Mouse (Mus musculus): Measurements from ENCODE around the gene St6galnac3. TPM values are rescaled to one million over a fixed set of nuclear protein-coding genes. Genes with fewer than 3 reads are reported as not detected.

St6galnac3 gene
- polyA plus RNA-seq, 1 experiment from 2014 or later: 5.5 TPM

GRCm38 (mm10) chr3:153472583-153473471, 252.1 kb downstream of the St6galnac3 start:
- DNase-seq (ENCODE audit: low spot score): no peak

GRCm38 (mm10) chr3:153463849-153464248, 261.1 kb downstream of the St6galnac3 start:
- no peak for DNase-seq (ENCODE audit: low spot score)

GRCm38 (mm10) chr3:153460173-153460572, 264.8 kb downstream of the St6galnac3 start:
- DNase-seq (ENCODE audit: low spot score): no peak

- DNase-seq (ENCODE audit: low spot score): no peak
Measured at GRCm38 (mm10) chr3:153458593-153458992, 266.4 kb downstream of the St6galnac3 start.

DNA sequence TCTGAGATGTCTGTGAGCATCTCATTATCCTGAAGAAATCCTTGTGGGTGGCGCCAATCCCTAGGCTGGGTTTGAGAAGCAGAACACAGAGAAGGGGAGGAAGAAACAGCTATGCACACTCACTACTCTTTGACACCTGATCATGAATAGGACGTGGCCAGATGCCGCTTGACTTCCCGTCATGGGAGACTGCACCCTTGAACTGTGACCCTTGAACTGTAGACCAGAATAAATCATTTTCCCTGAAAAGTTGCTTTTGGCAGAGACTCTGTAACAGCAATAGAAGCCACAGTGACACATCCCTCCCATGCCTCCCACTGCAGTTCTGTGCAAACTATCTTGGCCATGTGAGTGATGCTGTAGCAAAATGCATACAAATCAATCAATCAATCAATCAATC, 267.3 kb downstream of the St6galnac3 start:
- DNase-seq (ENCODE audit: low spot score): no peak

DNA sequence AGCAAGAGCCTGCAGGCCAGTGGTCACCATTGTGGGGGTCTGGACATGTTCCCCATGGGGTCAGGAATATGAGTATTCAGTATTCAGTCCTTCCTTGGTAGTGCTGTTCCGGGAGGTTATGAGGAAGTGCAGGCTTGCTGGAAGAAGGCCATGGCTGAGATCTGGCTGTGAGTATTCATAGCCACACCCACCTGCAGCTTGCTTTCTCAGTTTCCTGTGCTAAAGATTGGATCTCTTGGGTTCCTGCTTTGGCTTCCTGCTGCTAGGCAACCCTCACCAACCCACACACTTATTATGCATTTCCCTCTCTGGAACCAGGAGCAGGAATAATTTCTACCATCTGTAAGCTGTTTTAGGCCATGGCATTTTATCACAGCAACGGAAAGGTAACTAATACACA, 267.8 kb downstream of the St6galnac3 start:
- no peak for DNase-seq (ENCODE audit: low spot score)

GRCm38 (mm10) chr3:153456227-153456626, 268.7 kb downstream of the St6galnac3 start:
- no peak for DNase-seq (ENCODE audit: low spot score)

DNA sequence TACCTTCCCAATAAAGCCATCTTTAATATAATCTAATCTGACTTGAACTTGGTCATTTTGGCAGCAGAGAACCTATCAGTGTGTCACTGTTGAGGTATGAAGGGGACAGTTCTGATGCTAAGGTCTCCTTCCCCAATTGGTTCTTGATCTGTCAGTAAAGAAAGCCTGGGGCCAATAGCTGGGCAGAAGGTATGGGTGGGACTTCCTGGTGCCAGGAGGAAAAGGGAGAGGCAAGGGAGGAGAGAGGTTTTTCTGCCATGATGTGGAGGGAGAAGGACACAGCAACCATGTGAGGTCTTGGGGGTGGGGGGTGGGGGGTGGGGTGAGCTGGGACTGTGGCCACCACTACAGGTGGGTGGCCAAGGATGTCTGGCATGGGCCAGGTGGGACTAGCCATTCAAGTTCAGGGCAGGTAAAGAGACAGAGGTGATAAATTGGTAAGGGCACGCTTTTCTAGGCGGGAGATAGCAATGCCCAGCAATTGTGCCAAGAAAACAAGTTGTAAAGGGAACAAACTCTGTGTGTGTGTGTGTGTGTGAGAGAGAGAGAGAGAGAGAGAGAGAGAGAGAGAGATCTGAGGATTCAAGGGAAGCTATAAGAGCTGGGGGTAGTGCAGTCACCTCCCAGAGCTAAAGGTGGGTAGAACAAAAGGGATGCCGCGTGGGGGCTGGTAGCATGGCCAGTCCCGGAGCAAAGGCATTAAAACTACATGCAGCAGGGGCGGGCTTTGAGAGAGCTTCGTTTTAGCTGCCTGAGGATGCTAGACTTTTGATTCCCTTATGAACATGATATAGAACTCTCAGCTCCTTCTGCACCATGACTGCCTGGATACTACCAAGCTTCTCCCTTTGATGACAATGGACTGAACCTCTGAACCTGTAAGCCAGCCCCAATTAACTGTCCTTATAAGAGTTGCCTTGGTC, 271.6 kb downstream of the St6galnac3 start:
- DNase-seq (ENCODE audit: low spot score): no peak

DNA sequence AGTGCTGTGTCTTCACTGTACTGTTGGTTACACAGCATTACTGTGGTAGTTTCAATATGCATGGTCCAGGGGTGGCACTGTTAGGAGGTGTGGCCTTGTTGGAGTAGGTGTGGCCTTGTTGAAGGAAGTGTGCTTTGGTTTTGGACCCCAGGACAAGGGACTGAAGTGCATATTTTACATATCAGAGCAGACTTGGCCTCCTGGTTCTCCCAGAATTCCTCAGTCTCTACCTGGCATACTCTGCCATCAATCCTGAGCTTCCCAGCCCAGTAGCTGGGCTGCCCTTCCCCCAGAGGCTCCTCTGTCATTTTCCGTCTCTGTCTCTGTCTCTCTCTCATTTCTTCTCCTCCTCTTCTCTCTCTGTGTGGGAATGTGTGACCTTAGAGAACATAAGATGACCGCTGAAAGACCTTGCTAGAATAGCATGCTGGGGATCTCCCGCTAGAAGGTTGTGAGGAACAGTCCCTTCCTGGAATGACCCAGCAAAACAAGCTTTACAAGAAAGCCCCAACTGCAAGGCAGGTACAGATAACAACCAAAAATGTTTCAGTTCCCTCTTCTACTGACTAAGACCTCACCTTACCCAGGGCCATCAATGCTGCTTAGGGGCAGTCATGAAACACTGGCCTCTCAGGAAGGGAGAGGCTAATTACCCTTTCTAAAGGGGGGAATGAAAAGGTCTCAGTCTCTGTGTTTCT, 272.5 kb downstream of the St6galnac3 start:
- no peak for DNase-seq (ENCODE audit: low spot score)

DNA sequence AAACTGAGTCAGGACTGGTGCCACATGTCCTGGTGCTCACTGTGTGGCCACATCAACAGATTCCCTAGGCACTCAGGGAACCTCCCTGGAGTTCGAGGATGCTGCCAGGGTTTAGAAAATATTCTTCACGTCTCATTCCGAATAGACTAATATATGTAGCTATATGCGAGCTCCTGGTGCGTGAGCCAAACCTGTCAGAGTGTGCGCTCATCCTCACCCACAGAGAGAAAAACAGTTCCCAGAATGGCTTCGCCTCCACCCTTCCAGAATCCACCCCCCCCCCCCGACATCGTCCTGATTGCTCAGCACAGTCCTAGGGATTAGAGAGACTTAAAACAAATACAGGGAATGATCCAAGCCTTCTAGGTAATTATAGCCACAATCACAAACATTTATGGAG, 283.6 kb downstream of the St6galnac3 start:
- no peak for DNase-seq (ENCODE audit: low spot score)

DNA sequence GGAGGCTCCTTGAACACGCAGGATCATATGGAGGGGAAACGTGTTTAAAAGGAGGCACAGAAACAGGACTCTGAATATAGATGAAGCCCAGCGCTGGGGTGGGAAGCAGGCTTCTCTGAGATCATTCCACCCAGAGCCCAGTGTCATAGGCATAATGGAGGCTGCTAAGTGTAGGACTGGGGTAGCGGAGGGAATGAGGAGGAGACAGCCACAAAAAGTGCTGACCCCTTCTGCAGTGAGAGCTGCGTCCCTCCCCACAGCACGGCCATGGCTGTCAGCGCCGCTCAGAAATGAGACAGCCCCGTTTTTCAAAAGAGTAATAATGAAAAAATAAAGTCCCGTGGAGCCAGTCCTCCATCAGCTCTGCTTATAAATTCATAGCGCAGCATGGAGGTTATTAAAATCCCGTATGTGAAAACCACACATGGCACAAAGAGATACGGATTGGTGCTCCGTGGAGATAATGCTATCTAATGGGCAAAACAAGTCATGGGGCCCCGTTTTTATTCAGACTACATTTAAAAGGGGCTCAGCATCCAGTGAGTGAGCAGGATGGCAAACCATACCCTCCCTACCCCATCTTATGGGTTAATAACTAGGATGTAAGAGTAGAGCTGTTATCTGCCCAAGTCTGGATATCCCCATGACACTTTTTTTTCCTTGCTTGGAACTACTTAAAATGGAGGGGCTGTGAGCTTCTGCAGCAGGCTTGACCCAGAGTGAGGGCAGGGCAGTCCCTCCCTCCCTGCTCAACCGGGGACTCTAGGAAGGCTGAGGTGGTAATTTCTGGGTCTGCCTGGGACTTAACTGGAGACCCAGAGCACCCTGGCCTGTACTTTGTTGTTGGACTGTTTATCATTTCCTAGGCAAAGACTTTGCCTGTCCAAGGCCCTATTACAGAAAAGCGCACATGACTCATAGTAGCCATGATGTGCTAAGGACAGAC, 288.6 kb downstream of the St6galnac3 start:
- DNase-seq (ENCODE audit: low spot score): no peak

GRCm38 (mm10) chr3:153433010-153433409, 292.0 kb downstream of the St6galnac3 start:
- DNase-seq (ENCODE audit: low spot score): no peak

- no peak for DNase-seq (ENCODE audit: low spot score)
Measured at GRCm38 (mm10) chr3:153432053-153432816, 292.7 kb downstream of the St6galnac3 start.

DNA sequence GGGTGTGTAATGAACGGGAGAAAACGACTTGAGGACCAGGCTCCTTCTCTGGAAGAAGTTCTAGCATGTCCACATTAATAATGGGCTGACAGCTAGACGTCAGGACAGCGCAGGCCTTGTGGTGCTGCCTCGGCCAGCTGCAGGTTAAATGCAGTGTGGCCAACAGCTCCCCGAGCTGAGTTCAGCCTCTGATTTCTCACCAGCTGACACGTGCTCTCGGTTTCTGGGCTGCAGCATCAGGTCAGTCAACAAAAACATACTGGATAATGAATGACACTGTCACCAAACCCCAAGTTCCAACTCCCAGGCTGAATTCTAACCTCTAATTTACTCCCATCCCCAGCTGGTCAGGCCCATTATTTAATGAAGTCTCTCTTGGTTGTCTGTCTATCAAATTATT, 295.1 kb downstream of the St6galnac3 start:
- no peak for DNase-seq (ENCODE audit: low spot score)

DNA sequence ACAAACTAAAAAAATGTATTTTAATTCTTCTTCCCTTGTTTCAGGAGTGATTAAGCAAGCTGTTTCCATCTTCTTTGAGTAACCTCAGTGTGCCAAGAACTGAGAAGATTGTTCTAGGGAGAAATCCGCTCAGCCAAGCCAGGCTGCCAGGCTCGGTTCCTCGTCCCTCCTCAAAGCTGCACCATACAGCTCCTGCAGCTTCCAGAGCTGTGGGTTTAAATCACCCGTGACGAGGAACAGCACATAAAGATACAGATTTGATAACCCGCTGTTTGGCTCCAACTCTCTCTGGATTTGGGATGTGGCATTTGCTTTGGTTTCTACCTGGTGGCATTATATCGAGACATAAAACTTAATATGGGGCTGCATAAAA, 303.1 kb downstream of the St6galnac3 start:
- DNase-seq (ENCODE audit: low spot score): no peak

GRCm38 (mm10) chr3:153421060-153421917, 303.7 kb downstream of the St6galnac3 start:
- DNase-seq (ENCODE audit: low spot score): no peak

DNA sequence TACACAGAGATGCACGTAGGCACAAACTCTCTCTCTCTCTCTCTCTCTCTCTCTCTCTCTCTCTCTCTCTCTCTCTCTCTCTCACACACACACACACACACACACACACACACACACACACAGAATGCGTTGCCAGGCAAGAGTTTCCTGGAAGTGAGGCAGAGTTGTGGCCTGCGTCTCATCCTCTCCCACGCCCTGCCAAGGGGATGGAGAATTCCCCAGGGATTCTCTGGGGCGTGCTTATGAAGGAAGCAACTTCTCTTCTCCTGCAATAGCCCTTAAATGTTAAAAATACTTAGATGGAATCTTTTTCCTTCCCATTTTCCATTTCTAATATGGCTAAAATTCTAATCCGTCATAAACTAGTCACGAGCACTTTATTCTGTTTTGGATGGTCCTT, 305.6 kb downstream of the St6galnac3 start:
- DNase-seq (ENCODE audit: low spot score): no peak

DNA sequence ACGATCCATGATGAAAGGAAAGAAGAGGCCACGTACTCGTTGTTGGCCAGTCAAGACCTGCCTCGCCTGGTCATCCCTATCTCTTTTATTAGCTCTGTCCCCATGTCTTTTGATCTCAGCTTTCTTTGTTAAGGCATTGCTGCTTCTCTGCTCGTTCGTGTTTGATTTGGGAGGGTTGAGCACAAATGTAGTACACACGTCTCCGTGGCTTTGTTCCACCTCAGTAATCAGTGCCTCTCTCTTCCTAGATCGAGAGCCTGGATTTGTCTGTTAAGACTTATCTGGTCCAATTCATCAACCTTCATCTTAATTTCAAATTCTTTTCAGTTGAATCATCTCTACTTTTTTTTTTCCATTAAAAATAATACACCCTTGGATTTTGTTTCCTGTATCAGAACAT, 308.0 kb downstream of the St6galnac3 start:
- DNase-seq (ENCODE audit: low spot score): no peak

DNA sequence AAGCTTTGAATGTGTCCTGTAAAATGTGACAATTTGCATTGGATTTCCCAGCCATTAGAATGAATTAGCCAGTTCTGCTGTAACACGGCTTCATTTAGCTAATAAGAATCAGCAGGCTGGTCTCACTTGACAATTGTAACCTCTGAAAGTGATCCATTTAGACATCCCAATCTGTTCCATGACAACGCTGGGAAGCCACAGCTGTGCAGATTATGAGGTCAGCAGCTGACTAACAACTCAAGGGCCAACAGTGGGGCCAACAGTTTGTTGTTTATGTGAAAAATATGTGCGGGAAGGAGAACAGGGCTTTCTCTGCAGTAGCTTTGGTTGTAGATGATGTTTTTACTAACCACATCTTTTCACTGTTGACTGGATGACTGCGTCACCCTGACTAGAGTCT, 308.6 kb downstream of the St6galnac3 start:
- DNase-seq (ENCODE audit: low spot score): no peak

Data from thymus, postnatal 0 days (tissue).